Mouse (Mus musculus) lung, postnatal 0 days (tissue): ENCODE data around the gene Lrrfip1.

Experiments
- CTCF ChIP-seq: IDR thresholded peaks from 2 replicates; pipeline ENCODE4 v1.5.1; 2016; ENCODE audit warnings: antibody characterized with exemption, mild to moderate bottlenecking
- EP300 ChIP-seq: IDR thresholded peaks from 2 replicates; pipeline ENCODE4 v1.6.1; 2016; ENCODE audit warnings: antibody characterized with exemption, mild to moderate bottlenecking, control low read depth

- TF ChIP-seq CTCF (no peak), EP300 (no peak)
Measured at GRCm38 (mm10) chr1:91009266-91009665, 10.7 kb downstream of the Lrrfip1 start.
